Mouse (Mus musculus) heart, adult 2 months (tissue): ENCODE measurements around the gene Gm3636.
"Not testable (repeated sequence)": the region's sequence is repeated elsewhere in the genome, so short reads cannot be mapped to it uniquely, and the experiment has no call there.

Experiments
- CTCF ChIP-seq: fragments of 200-600 bp; IDR thresholded peaks from 2 replicates; pipeline ENCODE4 v1.8.1; 2022; ENCODE audit warnings: antibody characterized with exemption, mild to moderate bottlenecking, moderate library complexity
- POLR2A ChIP-seq: fragments of 200-500 bp; IDR thresholded peaks from 2 replicates; pipeline ENCODE4 v1.6.1; 2011; ENCODE audit warnings: mild to moderate bottlenecking, low read depth, low read length, control low read depth; ENCODE audit not compliant: insufficient read depth

- not testable (repeated sequence) for TF ChIP-seq CTCF, POLR2A
Measured at GRCm38 (mm10) chr14:6756384-6757230, 14.5 kb upstream of the Gm3636 start.
